Mouse (Mus musculus) erythroblast, embryonic 14.5 days (primary cell): Measurements from ENCODE around the gene Fancg.

ENCODE experiments used
- GATA1 ChIP-seq: IDR thresholded peaks from 2 replicates; pipeline ENCODE4 v1.6.1; 2012; ENCODE audit warnings: low read length, inconsistent platforms, mixed read lengths
- TAL1 ChIP-seq: IDR thresholded peaks from 3 replicates; pipeline ENCODE4 v1.6.1; 2012; ENCODE audit warnings: low read length, inconsistent platforms, mixed read lengths

GRCm38 (mm10) chr4:42957306-42957705 lies 53.0 kb downstream of the Fancg start:
- no peak for TF ChIP-seq TAL1
- no peak for TF ChIP-seq GATA1
